Mouse (Mus musculus) liver, adult 2 months (tissue): ENCODE measurements around the gene Atp11a.

Experiments used
- CTCF ChIP-seq: fragments of 200-500 bp; IDR thresholded peaks from 2 replicates; pipeline ENCODE4 v1.5.1; 2011; ENCODE audit warnings: low read depth, low read length, control low read depth
- POLR2A ChIP-seq: fragments of 200-500 bp; IDR thresholded peaks from 2 replicates; pipeline ENCODE4 v1.6.1; 2011; ENCODE audit warnings: low read length, control low read depth; ENCODE audit not compliant: insufficient read depth; ENCODE audit errors: extremely low read depth

- TF ChIP-seq CTCF (peak; percentile 35; the same call in 1 of the 2 replicates), POLR2A (no peak)
Observed at GRCm38 (mm10) chr8:12755312-12755711, 1.5 kb upstream of the Atp11a start.
